Mouse (Mus musculus) CD4-positive, CD25-positive, alpha-beta regulatory T cell, adult 4 months (primary cell): Measurements from ENCODE around the gene Arhgap5. TPM values are rescaled to one million over a fixed set of nuclear protein-coding genes. Genes with fewer than 3 reads are reported as not detected.

ENCODE experiments used
- ATAC-seq: one replicate; pipeline ENCODE4 v1.8.0; 2017
- polyA plus RNA-seq, 2 experiments: library from polyadenylated mRNA; unstranded; fragments of 100-300 nt; shearing (Covaris generic); gene quantifications; one replicate each; pipeline ENCODE4 v1.2.1; 2017

Gene Arhgap5
- polyA plus RNA-seq = 10 to 100 TPM; 21.9 to 25.3 TPM

DNA sequence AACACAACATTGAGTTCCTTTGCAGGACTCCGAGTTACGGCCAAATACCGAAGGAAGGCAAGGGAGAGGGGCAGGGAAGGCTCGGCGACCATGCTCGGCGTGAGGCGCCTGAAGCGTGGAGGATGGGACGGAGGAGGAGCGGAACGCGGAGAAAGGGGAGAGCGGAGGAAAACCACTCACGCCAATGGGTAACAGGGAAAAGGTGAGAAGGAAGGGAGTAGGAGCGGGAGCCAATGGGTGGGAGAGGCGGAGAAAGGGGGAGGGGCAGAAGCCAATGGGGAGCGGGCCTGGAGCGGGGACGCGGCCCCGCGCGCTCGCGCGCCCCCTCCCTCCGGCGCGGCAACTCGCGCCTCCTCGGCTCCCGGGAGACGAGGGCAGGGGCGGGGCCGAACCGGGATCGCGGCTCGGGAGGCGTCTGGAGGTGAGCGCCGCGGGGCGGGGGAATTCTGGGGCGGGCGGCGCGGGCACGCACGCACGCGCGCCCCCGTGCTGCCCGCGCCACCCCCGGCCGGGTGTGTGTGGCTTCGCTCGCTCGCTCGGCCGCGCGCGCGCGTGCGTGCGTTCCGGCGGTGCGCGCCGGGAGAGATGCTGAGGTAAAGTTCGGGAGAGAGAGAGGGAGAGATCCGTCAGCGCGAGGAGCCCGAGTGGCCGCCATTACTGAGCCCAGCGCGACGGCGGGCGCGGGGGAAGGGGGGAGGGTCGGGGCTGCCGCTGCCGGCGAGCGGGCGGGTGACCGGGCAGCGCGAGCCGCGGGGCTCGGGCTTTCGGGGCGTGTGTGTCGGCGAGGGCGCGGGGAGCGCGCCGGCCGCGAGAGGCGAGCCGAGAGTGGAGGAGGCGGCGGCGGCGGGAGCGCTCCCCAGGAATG, at the start of gene Arhgap5:
Arhgap5 (plus strand) TSS at position 517 of the 865 bp plus-strand sequence.
- ATAC-seq = peak; percentile 48

DNA sequence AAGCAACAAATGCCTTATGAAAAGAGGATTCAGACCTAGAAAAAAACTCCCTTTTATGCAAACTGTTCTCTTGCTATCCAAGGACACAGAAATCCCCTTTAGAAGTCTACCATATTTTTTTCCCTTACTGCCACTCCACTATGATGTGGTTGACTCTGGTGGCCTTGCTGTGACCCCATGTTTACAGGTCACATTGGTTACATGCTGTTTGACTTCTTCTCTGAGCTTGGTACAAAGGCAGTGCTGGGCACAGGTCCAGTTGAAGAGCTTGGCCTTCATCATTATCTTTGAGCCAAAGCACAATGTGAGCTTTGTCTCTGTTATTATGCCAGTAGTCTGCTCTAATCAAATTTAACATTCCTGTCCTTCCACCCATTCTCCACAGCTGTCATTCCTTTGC, 39.2 kb upstream of the Arhgap5 start:
- ATAC-seq = no peak

- ATAC-seq = no peak
Measured at GRCm38 (mm10) chr12:52471621-52472020, 32.2 kb upstream of the Arhgap5 start.

- no peak for ATAC-seq
Measured at GRCm38 (mm10) chr12:52473988-52474968, 29.5 kb upstream of the Arhgap5 start.

GRCm38 (mm10) chr12:52476036-52476435, 27.7 kb upstream of the Arhgap5 start:
- ATAC-seq = no peak

DNA sequence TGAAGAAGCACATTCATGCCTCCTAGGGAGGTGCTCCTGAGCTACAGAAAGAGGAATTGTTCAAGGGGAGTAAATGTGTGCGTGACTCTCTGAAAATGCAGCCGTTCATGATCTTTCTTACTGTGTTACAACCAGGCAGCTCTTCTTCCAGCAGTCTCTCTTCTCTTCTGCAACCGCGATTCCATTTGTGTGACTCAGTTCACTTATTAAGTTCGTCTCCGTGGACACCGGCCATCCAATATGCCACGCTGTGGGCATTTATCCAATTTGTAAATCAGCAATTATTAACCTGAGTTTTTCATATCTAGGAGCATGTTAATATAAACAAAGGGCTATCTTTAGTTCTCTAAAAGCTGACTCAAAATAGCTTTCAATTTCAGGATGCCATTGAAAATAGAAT, 25.2 kb upstream of the Arhgap5 start:
- no peak for ATAC-seq

DNA sequence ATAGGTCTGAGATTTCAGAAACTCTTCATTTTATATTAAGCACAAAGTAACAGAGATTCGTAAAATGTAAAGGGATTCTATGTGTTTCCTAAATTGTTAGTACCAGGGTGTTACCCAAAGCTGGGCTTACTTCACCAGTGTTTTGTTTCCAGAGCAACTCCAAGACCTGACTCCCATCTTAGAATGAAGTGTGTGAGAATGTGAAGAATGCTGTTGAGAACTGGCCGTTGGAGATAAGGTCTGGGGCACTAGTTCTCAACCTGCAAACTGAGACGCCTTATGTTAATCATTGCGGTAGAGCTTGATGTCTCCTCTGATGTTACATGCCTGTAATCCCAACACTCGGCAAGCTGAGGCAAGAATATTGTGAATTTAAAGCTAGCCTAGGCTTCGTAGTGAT, 24.4 kb upstream of the Arhgap5 start:
- ATAC-seq = no peak

GRCm38 (mm10) chr12:52480851-52481250, 22.9 kb upstream of the Arhgap5 start:
- no peak for ATAC-seq

DNA sequence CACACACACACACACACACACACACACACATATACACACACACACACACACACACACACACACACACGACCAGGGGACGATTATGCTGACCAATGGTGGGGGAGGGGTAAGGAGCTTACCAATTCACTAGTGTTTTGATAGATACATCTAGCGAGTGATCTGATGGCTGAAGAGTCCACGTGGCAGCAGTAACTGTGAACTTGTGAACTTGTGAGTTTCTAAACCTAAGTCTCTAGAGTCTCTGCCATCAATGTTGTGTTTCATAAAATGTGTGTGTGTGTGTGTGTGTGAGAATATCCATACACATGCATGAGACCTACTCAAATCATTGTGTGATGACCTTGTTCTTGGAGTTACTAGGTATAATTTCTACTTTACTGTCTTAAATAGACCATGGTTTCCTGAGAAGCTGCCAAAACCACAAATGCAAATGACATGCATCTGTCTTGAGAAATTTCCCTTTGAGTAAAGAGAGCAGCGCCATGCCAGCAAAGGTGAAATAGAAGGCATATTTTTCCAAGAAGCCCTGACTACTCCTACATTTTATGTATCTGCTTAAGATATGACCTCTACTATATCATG, 21.7 kb upstream of the Arhgap5 start:
- no peak for ATAC-seq

GRCm38 (mm10) chr12:52483219-52483618, 20.6 kb upstream of the Arhgap5 start:
- ATAC-seq = no peak

- no peak for ATAC-seq
Measured at GRCm38 (mm10) chr12:52488266-52488975, 15.4 kb upstream of the Arhgap5 start.

GRCm38 (mm10) chr12:52493281-52493681, 10.5 kb upstream of the Arhgap5 start:
- ATAC-seq = no peak

GRCm38 (mm10) chr12:52497209-52497608, 6.6 kb upstream of the Arhgap5 start:
- ATAC-seq = no peak

GRCm38 (mm10) chr12:52500915-52501833, 2.6 kb upstream of the Arhgap5 start:
- peak; percentile 54 for ATAC-seq

DNA sequence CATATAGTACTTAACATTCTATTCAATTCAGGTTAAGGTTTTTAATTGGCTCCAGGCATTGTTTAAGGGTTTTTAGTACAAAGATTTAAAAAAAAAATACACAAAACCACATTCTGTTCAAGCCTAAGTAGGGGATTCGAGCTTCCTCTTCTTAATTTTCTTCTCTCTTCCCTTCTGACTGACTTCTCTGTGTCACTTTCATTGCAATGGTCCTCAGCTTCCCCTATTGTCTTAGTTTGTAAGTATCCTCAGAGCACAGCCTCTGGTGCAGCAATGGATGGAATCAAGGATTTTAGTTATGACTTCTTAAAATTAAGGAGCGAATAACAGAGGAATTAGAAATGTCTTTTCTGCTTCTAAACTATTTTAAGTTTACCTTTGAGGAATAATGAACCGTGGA, 1.6 kb upstream of the Arhgap5 start:
- no peak for ATAC-seq

DNA sequence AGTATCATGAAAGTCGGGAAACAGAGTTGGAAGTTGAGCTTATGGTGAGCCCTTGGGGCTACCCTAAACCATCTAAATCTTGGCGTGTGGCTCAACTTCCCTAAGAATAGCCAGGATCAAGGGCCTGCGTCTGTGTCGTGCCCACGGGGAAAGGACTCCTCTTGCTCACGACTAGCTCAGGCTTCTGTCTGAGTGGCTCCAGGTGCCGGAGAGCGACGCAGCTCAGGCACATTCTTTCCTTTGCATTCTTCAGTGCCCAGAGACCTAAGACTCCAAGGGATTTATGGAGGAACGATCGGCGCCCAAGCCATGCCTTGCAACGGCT, 679 bp upstream of the Arhgap5 start:
- ATAC-seq = peak; percentile 39

DNA sequence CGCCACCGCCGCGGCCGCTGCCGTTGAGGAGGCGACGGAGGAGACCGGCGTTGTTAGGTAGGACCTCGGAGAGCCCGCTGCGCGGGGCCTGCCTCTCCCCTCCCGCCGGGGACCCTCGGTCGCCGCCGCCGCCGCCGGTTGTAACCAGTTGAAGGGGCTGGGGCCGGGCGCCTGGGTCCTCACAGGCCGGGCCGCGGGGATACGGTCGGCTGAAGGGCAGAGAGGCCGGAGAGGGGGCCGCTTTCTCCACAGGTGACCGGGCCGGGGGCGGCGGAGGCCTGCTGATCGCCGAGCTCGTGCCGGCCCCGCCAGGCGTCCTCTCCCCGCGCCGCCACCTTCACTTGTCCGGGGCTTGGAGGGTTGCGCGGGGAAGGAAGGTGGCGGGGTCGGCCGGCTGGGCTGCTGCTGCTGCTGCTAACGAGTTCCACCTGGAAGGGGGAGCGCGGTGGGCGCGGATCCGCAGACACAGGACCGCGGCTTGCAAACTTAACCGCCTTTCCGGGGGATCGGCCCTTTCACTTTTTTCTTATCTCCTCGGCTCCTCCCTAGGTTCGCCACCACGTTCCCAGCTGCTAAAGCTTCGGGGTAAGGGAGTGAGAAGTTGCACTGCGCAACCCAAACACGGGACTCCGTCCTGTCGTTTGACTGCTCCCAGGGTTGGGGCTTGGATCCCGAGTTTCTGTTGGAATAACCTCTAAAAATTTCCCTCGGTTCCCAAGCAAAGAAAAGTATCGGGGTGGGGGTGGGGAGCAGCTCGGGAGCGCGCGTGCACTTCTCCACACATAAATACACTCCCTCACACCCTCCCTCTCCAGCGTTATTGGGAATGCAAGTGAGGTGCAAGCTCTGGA, 784 bp downstream of the Arhgap5 start:
- ATAC-seq = peak; percentile 21

DNA sequence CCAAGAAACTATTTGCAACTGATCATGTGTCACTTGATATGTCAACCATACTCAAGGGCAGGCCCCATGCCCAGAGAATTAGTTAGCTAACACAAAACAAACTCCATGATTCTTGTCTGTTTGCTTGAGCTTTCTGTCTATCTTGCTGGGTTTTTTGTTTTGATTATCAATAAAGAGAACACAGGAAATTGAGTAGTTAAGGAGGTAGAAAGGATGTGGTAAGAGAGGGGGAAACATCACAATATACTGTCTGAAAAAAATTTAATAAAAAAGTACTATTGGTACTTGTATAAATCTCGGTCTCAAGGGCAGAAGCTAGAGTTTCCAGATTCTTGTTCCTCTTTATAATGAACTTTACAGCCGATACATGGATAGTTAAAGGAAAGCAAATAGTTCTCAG, 20.9 kb downstream of the Arhgap5 start:
- ATAC-seq = peak; percentile 94

- no peak for ATAC-seq
Measured at GRCm38 (mm10) chr12:52525486-52525885, 21.7 kb downstream of the Arhgap5 start.

GRCm38 (mm10) chr12:52529740-52530139, 26.0 kb downstream of the Arhgap5 start:
- ATAC-seq = no peak
